In the genomic region with DNA sequence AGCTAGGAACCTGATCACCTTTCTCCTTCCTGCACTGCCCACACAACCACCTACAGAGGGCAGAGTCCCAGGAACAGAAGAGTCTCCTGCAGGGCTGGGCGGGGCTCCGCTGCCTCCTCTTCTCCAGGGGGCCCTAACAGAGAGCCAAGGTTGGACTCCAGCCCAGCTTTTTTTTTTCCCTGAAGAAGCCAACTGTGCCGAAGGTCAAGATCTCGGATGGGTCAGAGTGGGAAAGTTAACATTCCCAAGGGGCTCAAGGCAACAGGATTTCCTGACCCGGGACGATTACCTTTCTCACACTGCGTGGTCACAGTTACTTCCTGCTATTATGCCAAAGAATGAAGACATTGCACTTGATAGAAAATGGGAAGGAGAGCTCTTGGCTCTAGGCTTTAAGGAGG, we compare ENCODE assay signal across 11 mouse cellular contexts.
DNase-seq lines count a peak whose midpoint lies in the region; ATAC-seq and TF ChIP-seq lines count a peak whose summit lies in the region.
"Had no signal": no experiment of that assay in that cellular context is flagged by ENCODE, and none has a peak within 500 bp of the region (broad histone marks: within the 10 kb centered on the region; RNA-seq: fewer than 3 reads in every experiment).

No protein-coding gene starts in this region.

- 26% methylated on average over 7 of the region's 7 CpGs for WGBS in intestine, postnatal 0 days

- H3K4me3 ChIP-seq in layer of hippocampus, adult 2 months = no peak overlapping the region
- H3K4me3 ChIP-seq in intestine, postnatal 0 days (ENCODE audit: low read depth, low read length) = no peak overlapping the region

- DNase-seq in layer of hippocampus, adult 2 months (ENCODE audit: low spot score in 2 of 2) = no peak
- DNase-seq in layer of hippocampus, postnatal 25 days (ENCODE audit: extremely low spot score in 1 of 2, low spot score in 1 of 2) = no peak
- peak; percentile 21 for DNase-seq in adrenal gland, postnatal 25 days
- peak; percentile 68 for DNase-seq in lung, postnatal 10 days
- DNase-seq in layer of hippocampus, postnatal 14 days (ENCODE audit: low spot score in 2 of 2) = no peak
- DNase-seq in embryo, embryonic 10.5 days (ENCODE audit: low spot score) = no peak
- no peak for DNase-seq in right cerebral cortex, postnatal 25 days
- DNase-seq: embryo, embryonic 11 days; forebrain, postnatal 0 days; right cerebral cortex, postnatal 14 days had no signal

- H3K36me3 ChIP-seq in intestine, postnatal 0 days (ENCODE audit: control insufficient read depth, insufficient read depth) = no peaks in the 10 kb centered on the region

- ATAC-seq in intestine, postnatal 0 days = 0 out of 2 replicates have a peak, but pooled peaks have one; percentile 53
- ATAC-seq: forebrain, postnatal 0 days had no signal

- H3K27me3 ChIP-seq in intestine, postnatal 0 days (replicated peaks; ENCODE audit: control insufficient read depth, insufficient read depth, low read length) = no peaks in the 10 kb centered on the region

- 0 out of 2 replicates have a peak overlapping the region, but pooled peaks have one; percentile 6 for H3K4me2 ChIP-seq in intestine, postnatal 0 days (replicated peaks; ENCODE audit: low read depth)

- H3K9me3 ChIP-seq in intestine, postnatal 0 days (ENCODE audit: control insufficient read depth) = no peaks in the 10 kb centered on the region

- no peak overlapping the region for H3K9ac ChIP-seq in intestine, postnatal 0 days (ENCODE audit: low read depth, low read length)
- H3K9ac ChIP-seq: forebrain, postnatal 0 days had no signal

- H3K4me1 ChIP-seq in intestine, postnatal 0 days (replicated peaks; ENCODE audit: control insufficient read depth, insufficient read depth, low read length) = no peaks in the 10 kb centered on the region

- H3K27ac ChIP-seq in layer of hippocampus, adult 2 months = no peak overlapping the region
- no peak overlapping the region for H3K27ac ChIP-seq in intestine, postnatal 0 days (ENCODE audit: low read depth, low read length)

- 0 out of 2 replicates have a peak, but pooled peaks have one; percentile 13 for TF ChIP-seq CTCF in layer of hippocampus, adult 2 months (conservative IDR thresholded peaks at IDR 0.05)
- TF ChIP-seq CTCF in intestine, postnatal 0 days (IDR thresholded peaks at IDR 0.05; ENCODE audit: low read depth) = peak; percentile 56

Comparison
In these comparisons a context has a peak if more than half of its experiments do, and no peak if none do; other contexts are left out.
1. DNase-seq: peak in adrenal gland, postnatal 25 days (single experiment) and lung, postnatal 10 days (single experiment); none in layer of hippocampus, adult 2 months (0 of 2), layer of hippocampus, postnatal 25 days (0 of 2), layer of hippocampus, postnatal 14 days (0 of 2), embryo, embryonic 10.5 days (single experiment) and right cerebral cortex, postnatal 25 days (single experiment).